Mouse (Mus musculus) MEL (cell line): ENCODE data around the gene Hoxb8.

Experiments used
- MXI1 ChIP-seq: IDR thresholded peaks from 2 replicates; pipeline ENCODE4 v1.6.1; 2011; ENCODE audit warnings: mild to moderate bottlenecking, low read depth, low read length, improper control_type of control experiment
- POLR2AphosphoS2 ChIP-seq: IDR thresholded peaks from 2 replicates; pipeline ENCODE4 v1.6.1; 2011; ENCODE audit warnings: low read length, improper control_type of control experiment
- ZMIZ1 ChIP-seq: IDR thresholded peaks from 2 replicates; pipeline ENCODE4 v1.6.1; 2012; ENCODE audit warnings: low read depth, mild to moderate bottlenecking, inconsistent platforms, low read length, improper control_type of control experiment, moderate library complexity

DNA sequence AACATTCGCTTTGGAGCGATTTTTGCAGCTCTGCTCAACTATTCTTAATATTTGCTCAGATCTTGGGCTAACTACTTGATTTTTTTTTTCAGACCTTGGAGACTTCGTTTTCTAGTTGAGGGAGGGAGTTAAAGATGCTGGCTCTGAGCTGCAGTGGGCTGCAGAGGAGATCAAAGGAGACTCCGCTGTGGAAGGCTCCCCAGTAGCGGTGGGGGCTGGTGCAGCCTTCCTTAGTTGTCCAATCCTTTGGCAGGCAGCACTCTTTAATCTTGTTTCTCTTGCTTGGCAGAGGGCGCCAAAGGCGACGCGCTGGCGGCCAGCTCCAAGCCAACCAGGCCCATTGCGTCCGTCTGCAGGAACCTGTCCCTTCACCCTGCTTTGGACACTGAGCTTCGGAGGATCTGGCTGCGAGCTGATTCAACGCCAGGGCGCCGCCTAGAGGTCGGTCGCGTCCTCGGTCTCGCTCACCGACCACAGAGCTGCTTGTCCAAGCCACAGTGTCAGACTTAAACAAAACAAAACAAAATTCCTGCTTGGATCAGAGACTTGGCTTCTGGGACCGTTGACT is 20.3 kb upstream of the Hoxb8 start:
- no peak for TF ChIP-seq ZMIZ1
- TF ChIP-seq MXI1, result no peak
- no peak for TF ChIP-seq POLR2AphosphoS2
